Mouse (Mus musculus): ENCODE data around the gene Itm2a. TPM values are rescaled to one million over a fixed set of nuclear protein-coding genes. Genes with fewer than 3 reads are reported as not detected.

Itm2a gene
- polyA plus RNA-seq (2016; fragmentation: Nextera tagmentation; extraction: Ambion mirVana), result 106 and 110 TPM in 2 replicates

GRCm38 (mm10) chrX:107402915-107403912 is at the start of gene Itm2a:
Itm2a (minus strand) TSS chrX:107403376.
- H3K27ac ChIP-seq, result no peak within 1 kb of the TSS
- H3K4me2 ChIP-seq, result peak within 1 kb of the TSS; percentile 60
- no peaks in the 10 kb centered on the region; the same call in 1 of the 2 replicates for H3K4me1 ChIP-seq
- no peaks in the 10 kb centered on the region for H3K36me3 ChIP-seq (replicated peaks)
- 0 out of 2 replicates have a peak, but pooled peaks cover 3% of the 10 kb centered on the region for H3K27me3 ChIP-seq
- peak within 1 kb of the TSS; percentile 46 for H3K4me3 ChIP-seq (replicated peaks)
- H3K9ac ChIP-seq, result peak within 1 kb of the TSS; percentile 36; the same call in 1 of the 2 replicates
- H3K9me3 ChIP-seq, result no peaks in the 10 kb centered on the region
- ATAC-seq (ENCODE audit: low FRiP score), result peak; percentile 95
- WGBS, result 19% methylated on average over 30 of the region's 30 CpGs

GRCm38 (mm10) chrX:107435887-107436286 is 32.7 kb upstream of the Itm2a start:
- WGBS, result 4% methylated on average over 2 of the region's 2 CpGs
- Histone ChIP-seq H3K4me2 (no peak overlapping the region), H3K9me3 (no peaks in the 10 kb centered on the region), H3K4me3 (replicated peaks) (no peak overlapping the region), H3K27me3 (no peaks in the 10 kb centered on the region), H3K4me1 (no peaks in the 10 kb centered on the region), H3K27ac (no peak overlapping the region), H3K9ac (no peak overlapping the region), H3K36me3 (replicated peaks) (no peaks in the 10 kb centered on the region)
- ATAC-seq (ENCODE audit: low FRiP score), result no peak

GRCm38 (mm10) chrX:107421304-107421703 is 18.1 kb upstream of the Itm2a start:
- no peak overlapping the region for H3K27ac ChIP-seq
- 79% methylated on average over 2 of the region's 2 CpGs for WGBS
- no peaks in the 10 kb centered on the region for H3K27me3 ChIP-seq
- H3K4me1 ChIP-seq, result no peaks in the 10 kb centered on the region
- no peak overlapping the region for H3K4me3 ChIP-seq (replicated peaks)
- no peak for ATAC-seq (ENCODE audit: low FRiP score)
- no peaks in the 10 kb centered on the region for H3K9me3 ChIP-seq
- no peaks in the 10 kb centered on the region for H3K36me3 ChIP-seq (replicated peaks)
- H3K9ac ChIP-seq, result no peak overlapping the region
- no peak overlapping the region for H3K4me2 ChIP-seq

GRCm38 (mm10) chrX:107417345-107417744 is 14.2 kb upstream of the Itm2a start:
- Histone ChIP-seq H3K9ac (no peak overlapping the region), H3K27me3 (no peaks in the 10 kb centered on the region), H3K4me1 (no peaks in the 10 kb centered on the region), H3K36me3 (replicated peaks) (no peaks in the 10 kb centered on the region), H3K4me2 (no peak overlapping the region), H3K27ac (no peak overlapping the region), H3K9me3 (no peaks in the 10 kb centered on the region), H3K4me3 (replicated peaks) (no peak overlapping the region)
- WGBS, result 23% methylated on average over 3 of the region's 3 CpGs
- no peak for ATAC-seq (ENCODE audit: low FRiP score)

GRCm38 (mm10) chrX:107415999-107416398 is 12.8 kb upstream of the Itm2a start:
- no peak overlapping the region for H3K27ac ChIP-seq
- no peak overlapping the region for H3K4me3 ChIP-seq (replicated peaks)
- no peak overlapping the region for H3K4me2 ChIP-seq
- H3K9ac ChIP-seq, result no peak overlapping the region
- no peak for ATAC-seq (ENCODE audit: low FRiP score)
- no peaks in the 10 kb centered on the region for H3K9me3 ChIP-seq
- no peaks in the 10 kb centered on the region for H3K27me3 ChIP-seq
- no peaks in the 10 kb centered on the region for H3K4me1 ChIP-seq
- no peaks in the 10 kb centered on the region for H3K36me3 ChIP-seq (replicated peaks)
- 92% methylated on average over 1 of the region's 1 CpGs for WGBS

- Histone ChIP-seq H3K27me3 (0 out of 2 replicates have a peak, but pooled peaks cover 3% of the 10 kb centered on the region), H3K4me1 (no peaks in the 10 kb centered on the region; the same call in 1 of the 2 replicates), H3K36me3 (replicated peaks) (no peaks in the 10 kb centered on the region), H3K9ac (no peak overlapping the region), H3K4me3 (replicated peaks) (peak overlapping the region; percentile 46), H3K27ac (no peak overlapping the region), H3K9me3 (no peaks in the 10 kb centered on the region), H3K4me2 (peak overlapping the region; percentile 60)
- ATAC-seq (ENCODE audit: low FRiP score), result peak; percentile 45; the same call in 1 of the 2 replicates
- WGBS, result 28% methylated on average over 18 of the region's 18 CpGs
Observed at GRCm38 (mm10) chrX:107402481-107402880, 695 bp downstream of the Itm2a start.

- WGBS, result 91% methylated on average over 8 of the region's 8 CpGs
- H3K27me3 ChIP-seq, result 0 out of 2 replicates have a peak, but pooled peaks cover 3% of the 10 kb centered on the region
- no peaks in the 10 kb centered on the region for H3K9me3 ChIP-seq
- H3K27ac ChIP-seq, result no peak overlapping the region
- H3K9ac ChIP-seq, result no peak overlapping the region
- no peak for ATAC-seq (ENCODE audit: low FRiP score)
- no peaks in the 10 kb centered on the region; the same call in 1 of the 2 replicates for H3K4me1 ChIP-seq
- no peaks in the 10 kb centered on the region for H3K36me3 ChIP-seq (replicated peaks)
- H3K4me3 ChIP-seq (replicated peaks), result no peak overlapping the region
- H3K4me2 ChIP-seq, result no peak overlapping the region
Observed at GRCm38 (mm10) chrX:107399087-107399486, 4.1 kb downstream of the Itm2a start.

GRCm38 (mm10) chrX:107393256-107393655 is 9.9 kb downstream of the Itm2a start:
- WGBS, result 76% methylated on average over 3 of the region's 3 CpGs
- Histone ChIP-seq H3K9ac (no peak overlapping the region), H3K9me3 (no peaks in the 10 kb centered on the region), H3K36me3 (replicated peaks) (no peaks in the 10 kb centered on the region), H3K27me3 (no peaks in the 10 kb centered on the region), H3K4me3 (replicated peaks) (no peak overlapping the region), H3K4me2 (no peak overlapping the region), H3K27ac (no peak overlapping the region), H3K4me1 (no peaks in the 10 kb centered on the region)
- ATAC-seq (ENCODE audit: low FRiP score), result no peak

- no peaks in the 10 kb centered on the region for H3K9me3 ChIP-seq
- 81% methylated on average over 1 of the region's 1 CpGs for WGBS
- no peaks in the 10 kb centered on the region for H3K27me3 ChIP-seq
- H3K27ac ChIP-seq, result no peak overlapping the region
- no peak overlapping the region for H3K4me2 ChIP-seq
- no peak for ATAC-seq (ENCODE audit: low FRiP score)
- no peak overlapping the region for H3K4me3 ChIP-seq (replicated peaks)
- no peak overlapping the region for H3K9ac ChIP-seq
- no peaks in the 10 kb centered on the region for H3K4me1 ChIP-seq
- H3K36me3 ChIP-seq (replicated peaks), result no peaks in the 10 kb centered on the region
Observed at GRCm38 (mm10) chrX:107375329-107375728, 27.8 kb downstream of the Itm2a start.

Other genes with a start within 250 kb of the Itm2a start
- not detected in 2 replicates for gene Gpr174, start 147.5 kb downstream of the Itm2a start, polyA plus RNA-seq (2016; fragmentation: Nextera tagmentation; extraction: Ambion mirVana)

Measured in forebrain, embryonic 12.5 days (tissue).